Mouse (Mus musculus): Measurements from ENCODE around the gene Mphosph6. TPM values are rescaled to one million over a fixed set of nuclear protein-coding genes. Genes with fewer than 3 reads are reported as not detected.

Gene Mphosph6
- 52.6 and 53.9 TPM in 2 replicates for polyA plus RNA-seq (2014; fragmentation: Nextera tagmentation; extraction: Ambion mirVana)

- Histone ChIP-seq H3K27ac (ENCODE audit: low read depth) (peak within 1 kb of the TSS; percentile 90), H3K4me1 (replicated peaks; ENCODE audit: control insufficient read depth, insufficient read depth, low read length) (peaks cover 12% of the 10 kb centered on the region), H3K9ac (ENCODE audit: low read length) (peak within 1 kb of the TSS; percentile 93), H3K4me2 (ENCODE audit: low read length) (peak within 1 kb of the TSS; percentile 66), H3K4me3 (ENCODE audit: low read depth, low read length) (peak within 1 kb of the TSS; percentile 93), H3K36me3 (ENCODE audit: control insufficient read depth, insufficient read depth, low read length) (peaks cover 26% of the 10 kb centered on the region), H3K9me3 (ENCODE audit: control insufficient read depth, low read length) (no peaks in the 10 kb centered on the region), H3K27me3 (replicated peaks; ENCODE audit: control insufficient read depth, insufficient read depth, low read length) (no peaks in the 10 kb centered on the region)
- under 1% methylated on average over 65 of the region's 65 CpGs for WGBS
- DNase-seq (ENCODE audit: low spot score) (peak; percentile 98), ATAC-seq (replicated peaks; ENCODE audit: low FRiP score, low TSS enrichment, low read depth) (peak; percentile 97)
Observed at GRCm38 (mm10) chr8:117801443-117802298, at the start of gene Mphosph6. Mphosph6 (minus strand) TSS chr8:117801943.

GRCm38 (mm10) chr8:117850420-117850819, 48.7 kb upstream of the Mphosph6 start:
- Histone ChIP-seq H3K9me3 (ENCODE audit: control insufficient read depth, low read length) (no peaks in the 10 kb centered on the region), H3K4me3 (ENCODE audit: low read depth, low read length) (no peak overlapping the region), H3K27me3 (replicated peaks; ENCODE audit: control insufficient read depth, insufficient read depth, low read length) (no peaks in the 10 kb centered on the region), H3K36me3 (ENCODE audit: control insufficient read depth, insufficient read depth, low read length) (no peaks in the 10 kb centered on the region), H3K4me2 (ENCODE audit: low read length) (no peak overlapping the region), H3K27ac (ENCODE audit: low read depth) (no peak overlapping the region), H3K4me1 (replicated peaks; ENCODE audit: control insufficient read depth, insufficient read depth, low read length) (peaks cover 5% of the 10 kb centered on the region; the same call in 1 of the 2 replicates), H3K9ac (ENCODE audit: low read length) (no peak overlapping the region)
- ATAC-seq (replicated peaks; ENCODE audit: low FRiP score, low TSS enrichment, low read depth): no peak
- WGBS: 79% methylated on average over 10 of the region's 10 CpGs
- no peak for DNase-seq (ENCODE audit: low spot score)

- ATAC-seq (replicated peaks; ENCODE audit: low FRiP score, low TSS enrichment, low read depth) (no peak), DNase-seq (ENCODE audit: low spot score) (no peak)
- Histone ChIP-seq H3K4me3 (ENCODE audit: low read depth, low read length) (no peak overlapping the region), H3K4me2 (ENCODE audit: low read length) (no peak overlapping the region), H3K27ac (ENCODE audit: low read depth) (no peak overlapping the region), H3K27me3 (replicated peaks; ENCODE audit: control insufficient read depth, insufficient read depth, low read length) (no peaks in the 10 kb centered on the region), H3K9ac (ENCODE audit: low read length) (no peak overlapping the region), H3K36me3 (ENCODE audit: control insufficient read depth, insufficient read depth, low read length) (no peaks in the 10 kb centered on the region), H3K4me1 (replicated peaks; ENCODE audit: control insufficient read depth, insufficient read depth, low read length) (peaks cover 3% of the 10 kb centered on the region; the same call in 1 of the 2 replicates), H3K9me3 (ENCODE audit: control insufficient read depth, low read length) (no peaks in the 10 kb centered on the region)
- WGBS: 87% methylated on average over 6 of the region's 6 CpGs
Observed at GRCm38 (mm10) chr8:117847865-117848264, 46.1 kb upstream of the Mphosph6 start.

- Histone ChIP-seq H3K27me3 (replicated peaks; ENCODE audit: control insufficient read depth, insufficient read depth, low read length) (no peaks in the 10 kb centered on the region), H3K27ac (ENCODE audit: low read depth) (no peak overlapping the region), H3K4me1 (replicated peaks; ENCODE audit: control insufficient read depth, insufficient read depth, low read length) (no peaks in the 10 kb centered on the region), H3K4me3 (ENCODE audit: low read depth, low read length) (no peak overlapping the region), H3K9me3 (ENCODE audit: control insufficient read depth, low read length) (no peaks in the 10 kb centered on the region), H3K9ac (ENCODE audit: low read length) (no peak overlapping the region), H3K4me2 (ENCODE audit: low read length) (no peak overlapping the region), H3K36me3 (ENCODE audit: control insufficient read depth, insufficient read depth, low read length) (no peaks in the 10 kb centered on the region)
- WGBS: 83% methylated on average over 8 of the region's 8 CpGs
- DNase-seq (ENCODE audit: low spot score) (no peak), ATAC-seq (replicated peaks; ENCODE audit: low FRiP score, low TSS enrichment, low read depth) (no peak)
Observed at GRCm38 (mm10) chr8:117843694-117844093, 42.0 kb upstream of the Mphosph6 start.

- Histone ChIP-seq H3K9ac (ENCODE audit: low read length) (no peak overlapping the region), H3K9me3 (ENCODE audit: control insufficient read depth, low read length) (no peaks in the 10 kb centered on the region), H3K4me3 (ENCODE audit: low read depth, low read length) (no peak overlapping the region), H3K36me3 (ENCODE audit: control insufficient read depth, insufficient read depth, low read length) (no peaks in the 10 kb centered on the region), H3K27ac (ENCODE audit: low read depth) (no peak overlapping the region), H3K4me2 (ENCODE audit: low read length) (no peak overlapping the region), H3K4me1 (replicated peaks; ENCODE audit: control insufficient read depth, insufficient read depth, low read length) (no peaks in the 10 kb centered on the region), H3K27me3 (replicated peaks; ENCODE audit: control insufficient read depth, insufficient read depth, low read length) (no peaks in the 10 kb centered on the region)
- WGBS: 33% methylated on average over 4 of the region's 4 CpGs
- DNase-seq (ENCODE audit: low spot score) (no peak), ATAC-seq (replicated peaks; ENCODE audit: low FRiP score, low TSS enrichment, low read depth) (no peak)
Observed at GRCm38 (mm10) chr8:117813524-117813923, 11.8 kb upstream of the Mphosph6 start.

- DNase-seq (ENCODE audit: low spot score) (no peak), ATAC-seq (replicated peaks; ENCODE audit: low FRiP score, low TSS enrichment, low read depth) (no peak)
- Histone ChIP-seq H3K27me3 (replicated peaks; ENCODE audit: control insufficient read depth, insufficient read depth, low read length) (no peaks in the 10 kb centered on the region), H3K36me3 (ENCODE audit: control insufficient read depth, insufficient read depth, low read length) (no peaks in the 10 kb centered on the region), H3K9me3 (ENCODE audit: control insufficient read depth, low read length) (no peaks in the 10 kb centered on the region), H3K4me2 (ENCODE audit: low read length) (no peak overlapping the region), H3K4me1 (replicated peaks; ENCODE audit: control insufficient read depth, insufficient read depth, low read length) (no peaks in the 10 kb centered on the region), H3K27ac (ENCODE audit: low read depth) (no peak overlapping the region), H3K9ac (ENCODE audit: low read length) (no peak overlapping the region), H3K4me3 (ENCODE audit: low read depth, low read length) (no peak overlapping the region)
- whole genome bisulfite sequencing: 88% methylated on average over 2 of the region's 2 CpGs
Observed at GRCm38 (mm10) chr8:117810676-117811075, 8.9 kb upstream of the Mphosph6 start.

- no peak overlapping the region for H3K27ac ChIP-seq (ENCODE audit: low read depth)
- no peaks in the 10 kb centered on the region for H3K9me3 ChIP-seq (ENCODE audit: control insufficient read depth, low read length)
- no peak for DNase-seq (ENCODE audit: low spot score)
- H3K36me3 ChIP-seq (ENCODE audit: control insufficient read depth, insufficient read depth, low read length): no peaks in the 10 kb centered on the region
- H3K4me1 ChIP-seq (replicated peaks; ENCODE audit: control insufficient read depth, insufficient read depth, low read length): peaks cover 5% of the 10 kb centered on the region
- WGBS: 60% methylated on average over 5 of the region's 5 CpGs
- no peaks in the 10 kb centered on the region for H3K27me3 ChIP-seq (replicated peaks; ENCODE audit: control insufficient read depth, insufficient read depth, low read length)
- H3K9ac ChIP-seq (ENCODE audit: low read length): no peak overlapping the region
- no peak overlapping the region for H3K4me2 ChIP-seq (ENCODE audit: low read length)
- no peak overlapping the region for H3K4me3 ChIP-seq (ENCODE audit: low read depth, low read length)
- ATAC-seq (replicated peaks; ENCODE audit: low FRiP score, low TSS enrichment, low read depth): no peak; the same call in 1 of the 2 replicates
Observed at GRCm38 (mm10) chr8:117805419-117805818, 3.7 kb upstream of the Mphosph6 start.

- Histone ChIP-seq H3K4me1 (replicated peaks; ENCODE audit: control insufficient read depth, insufficient read depth, low read length) (peaks cover 12% of the 10 kb centered on the region), H3K9me3 (ENCODE audit: control insufficient read depth, low read length) (no peaks in the 10 kb centered on the region), H3K4me2 (ENCODE audit: low read length) (peak overlapping the region; percentile 66), H3K36me3 (ENCODE audit: control insufficient read depth, insufficient read depth, low read length) (peaks cover 21% of the 10 kb centered on the region), H3K27ac (ENCODE audit: low read depth) (peak overlapping the region; percentile 90), H3K9ac (ENCODE audit: low read length) (peak overlapping the region; percentile 55), H3K4me3 (ENCODE audit: low read depth, low read length) (peak overlapping the region; percentile 93), H3K27me3 (replicated peaks; ENCODE audit: control insufficient read depth, insufficient read depth, low read length) (no peaks in the 10 kb centered on the region)
- ATAC-seq (replicated peaks; ENCODE audit: low FRiP score, low TSS enrichment, low read depth) (peak; percentile 64), DNase-seq (ENCODE audit: low spot score) (no peak)
- WGBS: 2% methylated on average over 11 of the region's 11 CpGs
Observed at GRCm38 (mm10) chr8:117802299-117802689, 551 bp upstream of the Mphosph6 start.

- 99% methylated on average over 2 of the region's 2 CpGs for WGBS
- no peaks in the 10 kb centered on the region for H3K27me3 ChIP-seq (replicated peaks; ENCODE audit: control insufficient read depth, insufficient read depth, low read length)
Observed at GRCm38 (mm10) chr8:117798066-117798465, 3.7 kb downstream of the Mphosph6 start.

More at GRCm38 (mm10) chr8:117798066-117798465, 3.7 kb downstream of the Mphosph6 start:
- Histone ChIP-seq H3K27ac (ENCODE audit: low read depth) (no peak overlapping the region), H3K36me3 (ENCODE audit: control insufficient read depth, insufficient read depth, low read length) (peaks cover 61% of the 10 kb centered on the region), H3K4me3 (ENCODE audit: low read depth, low read length) (no peak overlapping the region), H3K4me1 (replicated peaks; ENCODE audit: control insufficient read depth, insufficient read depth, low read length) (peaks cover 12% of the 10 kb centered on the region), H3K4me2 (ENCODE audit: low read length) (no peak overlapping the region), H3K9me3 (ENCODE audit: control insufficient read depth, low read length) (no peaks in the 10 kb centered on the region), H3K9ac (ENCODE audit: low read length) (no peak overlapping the region)
- DNase-seq (ENCODE audit: low spot score) (no peak), ATAC-seq (replicated peaks; ENCODE audit: low FRiP score, low TSS enrichment, low read depth) (no peak)

Data from intestine, embryonic 14.5 days (tissue).